Mouse (Mus musculus) heart, postnatal 25 days (tissue): ENCODE measurements at regions not wholly inside any gene's neighbourhood (a gene's known extent, or its start where the extent isn't known, plus 50 kb on each side); places are given as distances from the start of the nearest gene placed in this dataset.

Experiments
- DNase-seq: peaks from one replicate; pipeline ENCODE4 v3.0.0; 2022; ENCODE audit warnings: low spot score
- intact Hi-C: fragments of 180-260 bp; cut with DNase I; formaldehyde crosslinking; loops from one replicate; pipeline ENCODE4 v1.15.1; 2025

DNA sequence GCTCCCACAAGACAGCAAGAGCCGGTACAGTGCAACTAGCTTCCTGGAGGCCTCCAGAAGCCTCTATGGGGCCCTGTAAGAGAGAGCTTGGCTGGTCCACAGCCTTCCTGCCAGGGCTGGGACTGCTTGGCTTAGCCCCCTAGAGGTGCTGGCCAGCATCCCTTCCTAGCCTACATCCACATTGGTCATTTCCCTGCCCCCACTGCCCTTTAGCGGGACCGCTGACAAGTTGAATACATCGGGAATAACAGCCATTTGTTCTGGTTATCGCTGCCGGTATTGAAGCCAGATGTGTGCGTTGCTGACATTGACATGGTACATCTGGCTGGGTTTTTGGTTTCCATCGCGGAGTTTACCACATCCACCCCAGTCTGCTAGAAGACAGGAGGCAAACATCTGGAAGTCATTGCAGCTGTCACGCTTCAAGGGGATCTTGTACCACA lies 519.0 kb upstream of the Adam5 start:
- intact Hi-C loops: no loop called here
- DNase-seq: peak; percentile 69

DNA sequence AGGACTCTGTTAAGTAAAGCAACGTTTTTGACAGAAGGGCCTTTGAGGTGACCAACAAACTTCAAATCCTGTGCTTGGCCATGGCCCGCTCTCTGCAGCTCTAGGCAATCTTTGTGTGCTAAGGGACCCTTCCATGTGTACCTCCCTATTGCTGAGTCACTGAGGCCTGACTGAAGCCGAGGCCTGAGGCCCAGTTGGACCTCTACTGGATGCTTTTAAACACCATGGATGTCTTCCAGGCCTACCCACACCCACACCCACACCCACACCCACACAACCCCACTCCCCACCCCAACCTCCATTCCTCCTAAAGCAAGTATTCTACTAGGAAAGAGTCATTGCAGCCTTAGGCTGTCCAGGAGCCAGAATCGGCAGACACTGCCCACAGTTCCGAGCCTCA lies 518.3 kb upstream of the Adam5 start:
- intact Hi-C loops: no loop called here
- no peak for DNase-seq

GRCm38 (mm10) chr8:25341225-25341624 lies 517.1 kb upstream of the Adam5 start:
- intact Hi-C loops: no loop called here
- DNase-seq: no peak

DNA sequence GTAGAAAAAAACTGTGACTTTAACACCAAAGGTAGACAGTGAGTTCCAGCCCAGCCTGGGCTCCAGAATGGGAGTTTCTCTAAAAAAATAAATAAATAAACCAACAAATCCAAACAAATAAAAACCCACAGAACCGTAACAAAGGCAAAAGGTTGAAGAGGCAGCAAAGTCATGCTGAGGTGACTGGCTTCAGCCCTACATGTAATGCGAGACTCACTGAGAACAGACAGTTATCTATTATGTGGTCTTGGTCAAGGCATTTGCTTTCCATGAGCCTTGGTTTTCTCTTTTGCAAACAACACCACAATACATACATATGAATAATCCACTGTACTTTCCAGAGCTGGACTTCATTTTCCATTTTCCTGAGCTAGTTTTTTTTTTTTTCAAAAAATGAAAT lies 516.6 kb upstream of the Adam5 start:
- DNase-seq: no peak
- intact Hi-C loops: no loop called here

DNA sequence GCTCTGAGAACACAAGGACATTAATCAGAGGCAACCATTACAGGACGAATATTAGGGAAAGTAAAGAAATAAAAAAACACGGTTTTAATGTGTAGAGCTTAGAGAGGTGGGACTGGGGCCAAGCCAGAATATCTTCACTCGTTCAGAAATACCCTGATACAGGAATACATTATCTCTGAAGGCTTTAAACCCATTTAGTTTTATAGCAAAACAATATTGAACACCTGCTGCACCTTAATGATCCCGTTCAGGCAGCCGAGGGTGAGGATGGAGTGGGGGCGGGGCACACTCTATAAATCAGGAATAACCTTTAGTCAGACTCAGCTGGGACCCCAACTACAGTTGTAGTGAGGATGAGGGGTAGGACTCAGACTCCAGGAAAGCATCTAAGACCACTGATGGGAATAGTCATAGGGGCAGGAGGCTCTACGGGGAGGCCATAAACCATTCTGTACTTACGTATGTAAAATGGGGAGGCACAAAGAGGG lies 508.0 kb upstream of the Adam5 start:
- DNase-seq: no peak
- intact Hi-C loops: no loop called here

- no peak for DNase-seq
- intact Hi-C loops: no loop called here
These were observed 507.1 kb upstream of the Adam5 start for GRCm38 (mm10) chr8:25331161-25331776.

GRCm38 (mm10) chr8:25329791-25330190 lies 505.6 kb upstream of the Adam5 start:
- DNase-seq: no peak
- intact Hi-C loops: no loop called here

GRCm38 (mm10) chr8:25328318-25328717 lies 504.1 kb upstream of the Adam5 start:
- DNase-seq: no peak
- intact Hi-C loops: no loop called here

GRCm38 (mm10) chr8:25326930-25327329 lies 502.8 kb upstream of the Adam5 start:
- DNase-seq: no peak
- intact Hi-C loops: no loop called here

- DNase-seq: no peak
- intact Hi-C loops: no loop called here
These were observed 502.1 kb upstream of the Adam5 start for GRCm38 (mm10) chr8:25326257-25326656.

DNA sequence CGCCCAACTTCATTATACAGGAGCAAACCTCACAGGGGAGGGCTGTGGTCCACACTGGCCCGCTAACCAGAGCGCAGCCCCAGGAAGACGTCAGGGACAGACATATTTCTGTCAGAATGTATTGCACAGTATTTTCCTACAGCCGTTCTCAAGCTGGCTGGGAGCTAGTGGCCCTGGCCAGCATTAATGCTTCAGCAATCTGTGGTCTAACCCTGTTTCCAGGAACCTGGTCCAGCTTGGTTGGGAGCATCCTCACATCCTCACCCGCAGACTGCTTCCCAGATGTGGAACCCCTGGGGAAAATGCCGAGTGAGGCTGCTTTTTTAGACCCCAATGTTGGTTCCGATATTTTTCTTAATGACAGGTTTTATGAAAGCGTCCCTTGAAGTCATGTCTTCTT lies 500.6 kb upstream of the Adam5 start:
- DNase-seq: no peak
- intact Hi-C loops: no loop called here

DNA sequence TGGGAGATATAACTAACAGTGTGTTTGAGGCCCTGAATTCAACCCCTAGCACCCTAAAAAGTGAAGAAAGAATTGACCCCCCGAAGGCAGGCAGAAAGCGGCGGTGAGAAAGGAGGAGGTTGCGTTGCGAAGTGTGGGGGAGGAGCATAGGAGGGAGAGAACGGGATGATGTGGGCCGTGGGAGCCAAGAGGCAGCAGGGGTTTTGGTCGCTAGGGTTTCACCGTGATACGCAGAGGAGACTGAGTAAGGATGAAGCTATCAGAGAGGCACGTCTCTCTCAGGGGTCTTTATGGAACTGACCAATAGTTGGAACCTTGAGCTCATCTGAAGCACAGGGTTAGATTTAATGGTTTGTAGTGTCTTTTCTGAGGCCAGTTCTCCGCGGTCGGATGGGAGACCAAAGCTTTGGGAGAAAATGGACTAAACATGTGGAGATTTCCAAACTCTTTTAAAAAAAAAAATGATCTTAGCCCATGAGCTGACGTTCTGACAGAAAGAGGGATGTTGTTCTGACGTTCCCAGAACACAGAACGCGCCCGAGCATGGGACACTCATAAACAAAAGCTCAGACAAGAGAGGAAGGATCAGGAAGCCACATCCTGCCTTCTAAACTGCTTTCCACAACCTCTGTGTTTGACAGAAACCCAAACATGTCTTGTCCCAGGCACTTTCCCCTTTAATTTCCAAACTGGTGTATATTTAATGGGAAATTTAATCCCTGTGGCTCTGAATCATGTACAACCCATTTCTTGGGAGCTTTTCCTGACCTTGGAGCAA lies 499.7 kb upstream of the Adam5 start:
- no peak for DNase-seq
- intact Hi-C loops: no loop called here

DNA sequence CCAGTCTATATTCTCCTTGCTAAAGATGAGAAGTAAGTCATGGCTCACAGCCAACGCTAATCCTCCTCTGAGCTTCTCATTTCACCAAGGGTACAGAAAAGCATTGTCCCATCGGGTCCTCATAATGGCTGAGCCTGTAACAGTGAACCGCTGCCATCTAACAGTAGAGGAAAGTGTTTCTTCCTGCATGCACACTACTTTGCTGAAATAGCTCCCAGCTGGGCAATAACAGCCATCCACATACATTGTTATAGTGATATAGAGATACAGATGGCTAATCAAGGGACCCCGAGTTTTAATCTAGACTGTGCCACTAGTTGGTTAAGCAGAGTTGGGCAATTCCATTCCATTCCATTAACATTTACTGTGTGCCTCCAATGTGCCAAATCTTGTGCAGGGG lies 492.2 kb upstream of the Adam5 start:
- intact Hi-C loops: no loop called here
- no peak for DNase-seq

DNA sequence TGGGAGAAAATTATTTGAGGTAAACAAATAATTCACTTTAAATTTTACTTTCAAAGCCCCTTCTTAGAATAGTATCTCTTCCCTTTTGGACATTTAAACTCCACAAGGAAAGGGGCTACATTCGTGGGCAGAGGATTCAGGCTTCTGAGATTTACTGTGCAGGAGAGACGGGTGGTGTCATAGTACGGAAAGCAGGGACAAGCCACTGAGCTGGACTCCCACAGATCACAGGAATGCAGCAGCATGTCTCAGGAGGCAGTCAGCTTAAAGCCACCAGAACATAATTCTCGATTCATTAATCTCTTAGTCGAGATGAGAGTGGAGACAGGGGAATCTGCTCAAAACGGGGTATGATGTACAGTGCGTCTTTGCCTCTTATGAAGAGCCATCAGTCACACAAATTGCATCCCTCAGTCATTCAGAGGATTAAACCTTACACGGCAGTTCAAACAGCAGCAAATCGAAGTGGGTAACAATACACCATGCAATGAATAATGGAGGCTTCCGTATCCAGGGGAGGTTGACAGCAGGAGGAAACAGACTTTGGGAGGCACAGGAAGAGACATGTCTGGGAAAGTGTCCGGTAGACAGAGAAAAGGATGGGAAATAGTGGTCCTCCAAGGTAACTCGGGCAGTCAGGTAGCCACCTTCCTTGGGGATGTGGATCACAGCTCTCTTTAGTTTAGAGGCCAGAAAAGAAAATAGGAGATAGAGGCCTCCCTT lies 487.8 kb upstream of the Adam5 start:
- intact Hi-C loops: no loop called here
- no peak for DNase-seq

DNA sequence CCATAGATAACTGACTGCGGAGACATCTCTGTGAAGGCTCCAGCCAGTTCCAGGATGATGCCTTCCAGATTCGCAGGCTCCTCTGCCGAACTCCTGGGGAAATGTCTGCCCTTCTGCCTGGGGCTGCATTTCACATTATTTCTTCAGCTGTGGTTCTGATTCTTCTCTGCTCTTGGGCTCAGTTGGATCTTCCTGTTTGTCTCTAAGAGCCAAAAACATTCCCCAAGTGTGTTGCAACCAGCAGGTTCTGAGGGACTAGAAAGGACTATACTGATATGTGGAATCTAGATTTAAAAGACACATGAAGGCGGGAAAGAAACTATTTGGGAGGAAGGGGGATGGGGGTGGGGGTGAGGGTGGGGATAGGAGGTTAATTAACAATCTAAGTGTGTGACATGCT lies 483.8 kb upstream of the Adam5 start:
- intact Hi-C loops: no loop called here
- DNase-seq: no peak

- DNase-seq: no peak
- intact Hi-C loops: no loop called here
These were observed 483.3 kb upstream of the Adam5 start for GRCm38 (mm10) chr8:25307511-25307910.

DNA sequence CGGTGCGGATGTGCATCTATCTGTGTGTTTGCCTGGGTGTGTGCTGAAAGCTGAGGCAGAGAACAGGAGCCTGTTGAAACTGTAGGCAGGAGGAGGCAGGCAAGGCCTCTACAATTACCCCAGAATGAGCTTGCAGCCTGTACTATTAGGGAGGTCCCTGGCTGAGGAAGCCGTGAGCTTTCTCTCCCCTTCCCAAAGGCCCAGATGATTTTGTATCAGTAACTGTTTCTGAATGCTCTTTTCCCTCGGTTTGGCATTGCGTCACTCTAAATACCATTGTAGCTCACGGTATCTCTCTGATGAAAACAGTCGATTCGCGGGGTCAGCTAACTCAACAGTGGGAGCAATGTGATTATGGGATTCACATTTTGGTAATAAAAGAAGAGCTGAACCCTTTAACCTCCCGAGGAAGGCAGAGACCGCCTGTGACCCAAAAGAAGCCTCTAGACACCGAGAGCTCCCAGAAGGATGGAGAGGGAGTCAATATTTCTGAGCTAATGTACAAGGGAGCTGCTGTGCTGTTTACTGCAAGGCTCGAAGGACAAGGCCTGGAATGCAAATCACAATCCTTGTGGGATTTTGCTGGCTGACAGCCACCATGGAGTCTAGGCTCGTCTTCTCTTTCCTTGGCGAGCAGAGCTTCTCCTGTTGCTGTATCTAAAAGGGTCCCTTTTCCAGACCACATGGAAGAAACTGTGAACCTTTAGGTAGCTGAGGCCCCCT lies 482.8 kb upstream of the Adam5 start:
- peak; percentile 14 for DNase-seq
- intact Hi-C loops: no loop called here
